ENCODE assay signal across 8 mouse cellular contexts in genomic region chr11:72411093-72411921, GRCm38 (mm10). TPM values are rescaled to one million over a fixed set of nuclear protein-coding genes. Genes with fewer than 3 reads are reported as not detected.
A peak's percentile ranks its signal among the peaks of the same experiment; 100 is the strongest.
DNase-seq lines count a peak whose midpoint lies in the region; ATAC-seq and TF ChIP-seq lines count a peak whose summit lies in the region.

Smtnl2 (minus strand) TSS chr11:72411713.

- in situ Hi-C loops in Patski (cut with MboI; ENCODE audit: low pct_unique_long_range_greater_than_20kb): no loop called here

- no peak for TF ChIP-seq CTCF in Patski (IDR thresholded peaks at IDR 0.05)

- POLR2A ChIA-PET in Patski (lab: Charles Lee): interaction anchor here (1.5 kb wide), 1 partner anchor 18 kb away, joined by 3 read pairs; no protein-coding TSS in a partner anchor

- H3K4me2 ChIP-seq in limb, embryonic 11.5 days (ENCODE audit: low read depth, severe bottlenecking): peak within 1 kb of the TSS; percentile 97
- peak within 1 kb of the TSS; percentile 96 for H3K4me2 ChIP-seq in midbrain, embryonic 11.5 days

- peak within 1 kb of the TSS; percentile 70 for H3K4me3 ChIP-seq in limb, embryonic 11.5 days (ENCODE audit: low read depth, low read length)
- H3K4me3 ChIP-seq in midbrain, embryonic 11.5 days (ENCODE audit: low read depth, low read length): peak within 1 kb of the TSS; percentile 51

- H3K27me3 ChIP-seq in Patski: no peaks in the 10 kb centered on the region
- peaks cover 4% of the 10 kb centered on the region; the same call in 1 of the 2 replicates for H3K27me3 ChIP-seq in limb, embryonic 11.5 days (ENCODE audit: control insufficient read depth, insufficient read depth, low read length)
- peaks cover 4% of the 10 kb centered on the region for H3K27me3 ChIP-seq in midbrain, embryonic 11.5 days (ENCODE audit: control insufficient read depth, insufficient read depth, low read length)

- no peaks in the 10 kb centered on the region for H3K9me3 ChIP-seq in limb, embryonic 11.5 days (ENCODE audit: control insufficient read depth, low read length)
- no peaks in the 10 kb centered on the region for H3K9me3 ChIP-seq in midbrain, embryonic 11.5 days (ENCODE audit: control insufficient read depth, low read length)

- H3K27ac ChIP-seq in limb, embryonic 11.5 days (replicated peaks; ENCODE audit: low read depth, low read length): no peak within 1 kb of the TSS
- no peak within 1 kb of the TSS for H3K27ac ChIP-seq in midbrain, embryonic 11.5 days (ENCODE audit: low read depth, low read length)

- peak within 1 kb of the TSS; percentile 62 for H3K9ac ChIP-seq in limb, embryonic 11.5 days (ENCODE audit: low read length)
- peak within 1 kb of the TSS; percentile 58 for H3K9ac ChIP-seq in midbrain, embryonic 11.5 days (ENCODE audit: low read length)

- CTCF ChIA-PET in Patski (lab: Charles Lee): interaction anchor here (0.7 to 1.4 kb wide), 4 partner anchors 12 to 66 kb away, joined by 3 to 5 read pairs (median 3); no protein-coding TSS in a partner anchor

- under 1% methylated on average over 84 of the region's 86 CpGs for WGBS in limb, embryonic 11.5 days
- WGBS in midbrain, embryonic 11.5 days: under 1% methylated on average over 63 of the region's 86 CpGs

- intact Hi-C loops in gastrocnemius, postnatal 36 days (cut with DNase I): loop anchor here (1.0 kb wide), 1 partner anchor 14 kb away; no protein-coding TSS in a partner anchor

- peak; percentile 87 for ATAC-seq in Patski
- ATAC-seq in limb, embryonic 11.5 days (ENCODE audit: insufficient number of reproducible peaks, low FRiP score, low TSS enrichment, low read depth): peak; percentile 84
- peak; percentile 93 for ATAC-seq in midbrain, embryonic 11.5 days (ENCODE audit: low FRiP score)

- no peak for DNase-seq in Patski (ENCODE audit: low read depth, low spot score)
- peak; percentile 88 for DNase-seq in embryo, embryonic 10 days (ENCODE audit: low spot score)
- peak; percentile 86 to 91 for DNase-seq in gastrocnemius, postnatal 36 days
- DNase-seq in induced T-regulatory cell, adult 2 months (ENCODE audit: low read depth): peak; percentile 30
- peak; percentile 89 for DNase-seq in limb, embryonic 11.5 days (ENCODE audit: low spot score)
- peak; percentile 95 for DNase-seq in midbrain, embryonic 11.5 days (ENCODE audit: low spot score, missing footprints)
- peak; percentile 37 to 56 for DNase-seq in spleen, adult 18-20 months
- DNase-seq in cerebellum, adult 11 months: no peak

- no peaks in the 10 kb centered on the region for H3K36me3 ChIP-seq in limb, embryonic 11.5 days (ENCODE audit: control insufficient read depth, insufficient read depth, low read length)
- no peaks in the 10 kb centered on the region for H3K36me3 ChIP-seq in midbrain, embryonic 11.5 days (ENCODE audit: control insufficient read depth, insufficient read depth, low read length)

- peaks cover 7% of the 10 kb centered on the region; the same call in 1 of the 2 replicates for H3K4me1 ChIP-seq in limb, embryonic 11.5 days (ENCODE audit: control insufficient read depth, insufficient read depth, low read length)
- peaks cover 8% of the 10 kb centered on the region for H3K4me1 ChIP-seq in midbrain, embryonic 11.5 days (ENCODE audit: control insufficient read depth, insufficient read depth, low read length)

RNA-seq across cellular contexts. Expression of gene Smtnl2, which starts in this region (rescaled TPM):
- polyA plus RNA-seq in Patski (2021): 18.8 TPM
- 100 to 1,000 TPM; 206 to 299 TPM for total RNA-seq in gastrocnemius, postnatal 36 days (2021)
- polyA plus RNA-seq in limb, embryonic 11.5 days (2014; fragmentation: Nextera tagmentation; extraction: Ambion mirVana): 12.2 and 13.2 TPM in 2 replicates
- polyA plus RNA-seq in midbrain, embryonic 11.5 days (2014; fragmentation: Nextera tagmentation; extraction: Ambion mirVana): 3.7 and 4.1 TPM in 2 replicates

Comparison
In these comparisons a context has a peak if more than half of its experiments do, and no peak if none do; other contexts are left out.
1. DNase-seq: peak in embryo, embryonic 10 days (single experiment), gastrocnemius, postnatal 36 days (2 of 2), induced T-regulatory cell, adult 2 months (single experiment), limb, embryonic 11.5 days (single experiment), midbrain, embryonic 11.5 days (single experiment) and spleen, adult 18-20 months (2 of 2); none in Patski (single experiment) and cerebellum, adult 11 months (single experiment).
2. Peak in every context shown above with its lines, with median percentiles within 50 percentile points of each other: ATAC-seq.